In the genomic region with DNA sequence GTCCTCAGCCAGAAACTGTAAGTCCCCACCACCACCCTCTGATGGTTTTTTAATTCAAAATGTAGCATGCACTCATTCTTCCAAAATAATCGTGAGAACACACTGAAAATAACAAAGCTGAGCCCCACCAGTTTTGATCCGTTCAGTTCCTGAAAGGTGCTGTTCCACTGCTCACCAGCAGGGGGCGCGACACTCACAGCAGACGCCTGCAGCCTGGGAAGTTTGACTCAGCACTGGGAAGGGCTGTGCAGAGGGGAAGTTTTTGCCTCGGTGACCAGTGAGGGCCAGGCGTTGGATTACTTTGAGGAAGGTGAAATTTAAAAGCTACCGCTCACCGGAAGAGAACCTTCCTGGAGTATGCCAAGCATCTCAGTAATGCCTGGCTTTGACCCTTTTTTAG, we compare ENCODE assay signal across 8 mouse cellular contexts.
DNase-seq lines count a peak whose midpoint lies in the region; ATAC-seq and TF ChIP-seq lines count a peak whose summit lies in the region.

No protein-coding gene starts in this region.

- no peak overlapping the region for H3K27ac ChIP-seq in embryonic facial prominence, embryonic 15.5 days (replicated peaks)
- H3K27ac ChIP-seq in liver, embryonic 11.5 days (ENCODE audit: low read depth, low read length), result peak overlapping the region; percentile 90
- no peak overlapping the region for H3K27ac ChIP-seq in neural tube, embryonic 14.5 days (ENCODE audit: low read depth, low read length)
- no peak overlapping the region for H3K27ac ChIP-seq in testis, adult 2 months (ENCODE audit: control insufficient read depth, insufficient read depth, low read depth, low read length)

- under 1% methylated on average over 9 of the region's 9 CpGs for WGBS in embryonic facial prominence, embryonic 15.5 days
- WGBS in liver, embryonic 11.5 days, result 1% methylated on average over 9 of the region's 9 CpGs
- WGBS in neural tube, embryonic 14.5 days, result 2% methylated on average over 9 of the region's 9 CpGs

- ATAC-seq in embryonic facial prominence, embryonic 15.5 days (ENCODE audit: insufficient number of reproducible peaks, low FRiP score, low TSS enrichment, low read depth), result 0 out of 2 replicates have a peak, but pooled peaks have one; percentile 55
- ATAC-seq in liver, embryonic 11.5 days (replicated peaks; ENCODE audit: low FRiP score), result peak; percentile 18; the same call in 1 of the 2 replicates
- ATAC-seq in neural tube, embryonic 14.5 days (ENCODE audit: low read depth), result peak; percentile 54; the same call in 1 of the 2 replicates

- peak; percentile 46 for DNase-seq in CD4-positive helper T cell, adult 2 months (ENCODE audit: low read depth, low spot score)
- peak; percentile 46 to 68 for DNase-seq in adrenal gland, postnatal 4 days (ENCODE audit: low spot score in 2 of 2)
- DNase-seq in heart, adult 9 months (ENCODE audit: low spot score in 2 of 2), result peak; percentile 50 to 71
- peak; percentile 91 for DNase-seq in kidney, postnatal 10 days
- peak; percentile 84 for DNase-seq in liver, embryonic 11.5 days (ENCODE audit: low spot score)

- H3K4me3 ChIP-seq in embryonic facial prominence, embryonic 15.5 days (replicated peaks), result no peak overlapping the region
- no peak overlapping the region for H3K4me3 ChIP-seq in liver, embryonic 11.5 days (ENCODE audit: low read depth, low read length)
- H3K4me3 ChIP-seq in neural tube, embryonic 14.5 days (ENCODE audit: low read depth, low read length), result no peak overlapping the region
- no peak overlapping the region; the same call in 1 of the 2 replicates for H3K4me3 ChIP-seq in testis, adult 2 months (ENCODE audit: control insufficient read depth, low read depth, low read length)

- peak; percentile 98 for TF ChIP-seq CTCF in testis, adult 2 months (IDR thresholded peaks at IDR 0.05; ENCODE audit: control insufficient read depth, insufficient read depth, insufficient replicate concordance, low read depth, low read length)

- H3K36me3 ChIP-seq in embryonic facial prominence, embryonic 15.5 days, result no peaks in the 10 kb centered on the region
- H3K36me3 ChIP-seq in liver, embryonic 11.5 days (ENCODE audit: control insufficient read depth, insufficient read depth, low read length), result no peaks in the 10 kb centered on the region
- no peaks in the 10 kb centered on the region for H3K36me3 ChIP-seq in neural tube, embryonic 14.5 days (ENCODE audit: control insufficient read depth, insufficient read depth, low read length)
- H3K36me3 ChIP-seq in testis, adult 2 months (ENCODE audit: control insufficient read depth, insufficient read depth, low read length), result no peaks in the 10 kb centered on the region

- H3K9me3 ChIP-seq in embryonic facial prominence, embryonic 15.5 days (replicated peaks), result no peaks in the 10 kb centered on the region
- H3K9me3 ChIP-seq in liver, embryonic 11.5 days (ENCODE audit: control insufficient read depth, low read length), result no peaks in the 10 kb centered on the region
- H3K9me3 ChIP-seq in neural tube, embryonic 14.5 days (ENCODE audit: control insufficient read depth, low read length), result no peaks in the 10 kb centered on the region

- peaks cover 8% of the 10 kb centered on the region; the same call in 1 of the 2 replicates for H3K4me1 ChIP-seq in embryonic facial prominence, embryonic 15.5 days
- H3K4me1 ChIP-seq in liver, embryonic 11.5 days (replicated peaks; ENCODE audit: control insufficient read depth, insufficient read depth, low read length), result peaks cover 27% of the 10 kb centered on the region
- H3K4me1 ChIP-seq in neural tube, embryonic 14.5 days (ENCODE audit: control insufficient read depth, insufficient read depth, low read length), result no peaks in the 10 kb centered on the region
- peaks cover 5% of the 10 kb centered on the region for H3K4me1 ChIP-seq in testis, adult 2 months (ENCODE audit: control insufficient read depth, insufficient read depth, low read length)

- H3K9ac ChIP-seq in embryonic facial prominence, embryonic 15.5 days, result no peak overlapping the region
- H3K9ac ChIP-seq in liver, embryonic 11.5 days (ENCODE audit: low read depth, low read length), result peak overlapping the region; percentile 63; the same call in 1 of the 2 replicates
- no peak overlapping the region for H3K9ac ChIP-seq in neural tube, embryonic 14.5 days (replicated peaks; ENCODE audit: low read depth, low read length)

- peaks cover 9% of the 10 kb centered on the region; the same call in 1 of the 2 replicates for H3K27me3 ChIP-seq in embryonic facial prominence, embryonic 15.5 days
- H3K27me3 ChIP-seq in liver, embryonic 11.5 days (replicated peaks; ENCODE audit: control insufficient read depth, insufficient read depth, low read length), result 0 out of 2 replicates have a peak, but pooled peaks cover 3% of the 10 kb centered on the region
- H3K27me3 ChIP-seq in neural tube, embryonic 14.5 days (ENCODE audit: control insufficient read depth, insufficient read depth, low read length), result no peaks in the 10 kb centered on the region
- no peaks in the 10 kb centered on the region for H3K27me3 ChIP-seq in testis, adult 2 months (ENCODE audit: control insufficient read depth, insufficient read depth, low read length)

- H3K4me2 ChIP-seq in embryonic facial prominence, embryonic 15.5 days (replicated peaks), result no peak overlapping the region
- peak overlapping the region; percentile 62 for H3K4me2 ChIP-seq in liver, embryonic 11.5 days
- no peak overlapping the region for H3K4me2 ChIP-seq in neural tube, embryonic 14.5 days (ENCODE audit: low read depth, low read length)

- no peak for TF ChIP-seq POLR2A in testis, adult 2 months (IDR thresholded peaks at IDR 0.05; ENCODE audit: control insufficient read depth, low read depth, low read length)
